Mouse (Mus musculus) midbrain, postnatal 0 days (tissue): ENCODE results near the gene 2300009A05Rik. TPM values are rescaled to one million over a fixed set of nuclear protein-coding genes. Genes with fewer than 3 reads are reported as not detected.

Experiments used
- ATAC-seq: fragments of 200-750 bp; cut with Nextera tagmentation; 2 replicates; pipeline ENCODE4 v1.8.0; 2017; ENCODE audit warnings: moderate number of reproducible peaks, mild to moderate bottlenecking, moderate TSS enrichment, moderate library complexity; ENCODE audit not compliant: low FRiP score
- DNase-seq: peaks from one replicate; pipeline ENCODE4 v3.0.0-alpha.2; 2015; ENCODE audit warnings: low spot score
- H3K27ac ChIP-seq: fragments of 300-500 bp; sonication (generic); 2 replicates; pipeline ENCODE4 v1.5.1; 2014; ENCODE audit warnings: low read depth, mild to moderate bottlenecking, low read length, mixed read lengths
- H3K27me3 ChIP-seq: fragments of 300-500 bp; sonication (generic); 2 replicates; pipeline ENCODE4 v1.6.1; 2014; ENCODE audit warnings: low read length, control low read depth, mixed read lengths; ENCODE audit not compliant: insufficient read depth
- H3K36me3 ChIP-seq: fragments of 300-500 bp; sonication (generic); 2 replicates; pipeline ENCODE4 v1.6.1; 2014; ENCODE audit warnings: low read length, control low read depth, mixed read lengths; ENCODE audit not compliant: insufficient read depth
- H3K4me1 ChIP-seq: fragments of 300-500 bp; sonication (generic); 2 replicates; pipeline ENCODE4 v1.6.1; 2014; ENCODE audit warnings: mild to moderate bottlenecking, control low read depth, antibody characterized with exemption, low read length, mixed read lengths; ENCODE audit not compliant: insufficient read depth
- H3K4me2 ChIP-seq: fragments of 300-500 bp; sonication (generic); 2 replicates; pipeline ENCODE4 v1.6.1; 2014; ENCODE audit warnings: low read depth, mild to moderate bottlenecking, low read length, mixed read lengths; ENCODE audit not compliant: poor library complexity, severe bottlenecking
- H3K4me3 ChIP-seq: fragments of 300-500 bp; sonication (generic); 2 replicates; pipeline ENCODE4 v1.5.1; 2014; ENCODE audit warnings: low read depth, mild to moderate bottlenecking, low read length, moderate library complexity
- H3K9ac ChIP-seq: fragments of 300-500 bp; sonication (generic); replicated peaks from 2 replicates; pipeline ENCODE4 v1.6.1; 2014; ENCODE audit warnings: mild to moderate bottlenecking, low read length, moderate library complexity, mixed read lengths; ENCODE audit not compliant: poor library complexity, severe bottlenecking
- H3K9me3 ChIP-seq: fragments of 300-500 bp; sonication (generic); 2 replicates; pipeline ENCODE4 v1.6.1; 2016; ENCODE audit warnings: low read length, control low read depth
- CTCF ChIP-seq: IDR thresholded peaks from 2 replicates; pipeline ENCODE4 v1.5.1; 2016; ENCODE audit warnings: antibody characterized with exemption, mild to moderate bottlenecking
- WGBS: fragments of 180-500 bp; shearing (Covaris S2); extraction: QIAGEN DNeasy Blood & Tissue Kit; methylation state at CpG from one replicate; pipeline ENCODE4 v1.1.7; 2014; 5-methylcytosine and 5-hydroxymethylcytosine counted together
- polyA plus RNA-seq: library from polyadenylated mRNA; unstranded; fragments of >200 nt; fragmentation: Nextera tagmentation; extraction: Ambion mirVana; gene quantifications from 2 replicates; pipeline ENCODE4 v1.2.1, GENCODE M21; 2015
- total RNA-seq: library from RNA; depleted of rRNA; stranded (reverse); fragments of >200 nt; gene quantifications from 2 replicates; pipeline ENCODE4 v1.2.3, GENCODE M21; 2014

Gene 2300009A05Rik
- total and polyA plus RNA-seq, 2 experiments from 2014 or later, result 54.1 to 98.4 TPM

- ATAC-seq (peak; percentile 54; the same call in 1 of the 2 replicates), DNase-seq (no peak)
- no peak for TF ChIP-seq CTCF
- peak overlapping the region; percentile 94 for H3K4me3 ChIP-seq
- H3K9ac ChIP-seq, result peak overlapping the region; percentile 93
- 6% methylated on average over 8 of the region's 8 CpGs for WGBS
- H3K36me3 ChIP-seq, result no peaks in the 10 kb centered on the region
- H3K9me3 ChIP-seq, result no peaks in the 10 kb centered on the region
- H3K4me2 ChIP-seq, result peak overlapping the region; percentile 98
- H3K4me1 ChIP-seq, result no peaks in the 10 kb centered on the region
- peak overlapping the region; percentile 68 for H3K27ac ChIP-seq
- H3K27me3 ChIP-seq, result no peaks in the 10 kb centered on the region
Observed at GRCm38 (mm10) chr9:63399463-63399815, 393 bp upstream of the 2300009A05Rik start.

- Histone ChIP-seq H3K27ac (no peak overlapping the region), H3K4me2 (no peak overlapping the region), H3K27me3 (no peaks in the 10 kb centered on the region), H3K9me3 (no peaks in the 10 kb centered on the region), H3K9ac (no peak overlapping the region), H3K4me3 (no peak overlapping the region), H3K4me1 (no peaks in the 10 kb centered on the region), H3K36me3 (no peaks in the 10 kb centered on the region)
- ATAC-seq (no peak), DNase-seq (no peak)
- 83% methylated on average over 7 of the region's 7 CpGs for WGBS
- no peak for TF ChIP-seq CTCF
Observed at GRCm38 (mm10) chr9:63395612-63396011, 3.4 kb downstream of the 2300009A05Rik start.

- TF ChIP-seq CTCF, result no peak
- H3K4me2 ChIP-seq, result no peak overlapping the region
- no peak overlapping the region for H3K4me3 ChIP-seq
- H3K9me3 ChIP-seq, result no peaks in the 10 kb centered on the region
- no peaks in the 10 kb centered on the region for H3K36me3 ChIP-seq
- H3K4me1 ChIP-seq, result no peaks in the 10 kb centered on the region
- ATAC-seq (no peak), DNase-seq (no peak)
- WGBS, result 81% methylated on average over 2 of the region's 2 CpGs
- no peak overlapping the region for H3K9ac ChIP-seq
- no peak overlapping the region for H3K27ac ChIP-seq
- no peaks in the 10 kb centered on the region for H3K27me3 ChIP-seq
Observed at GRCm38 (mm10) chr9:63391307-63391706, 7.7 kb downstream of the 2300009A05Rik start.

- WGBS, result 97% methylated on average over 4 of the region's 4 CpGs
- TF ChIP-seq CTCF, result no peak
Observed at GRCm38 (mm10) chr9:63382761-63383160, 16.3 kb downstream of the 2300009A05Rik start.

GRCm38 (mm10) chr9:63380326-63380725 lies 18.7 kb downstream of the 2300009A05Rik start:
- DNase-seq (no peak), ATAC-seq (no peak)
- Histone ChIP-seq H3K9ac (no peak overlapping the region), H3K4me2 (no peak overlapping the region), H3K9me3 (no peaks in the 10 kb centered on the region), H3K4me3 (no peak overlapping the region), H3K36me3 (no peaks in the 10 kb centered on the region), H3K27ac (no peak overlapping the region), H3K27me3 (no peaks in the 10 kb centered on the region), H3K4me1 (peaks cover 9% of the 10 kb centered on the region)
- TF ChIP-seq CTCF, result no peak
- WGBS, result 91% methylated on average over 3 of the region's 3 CpGs

More at GRCm38 (mm10) chr9:63382761-63383160, 16.3 kb downstream of the 2300009A05Rik start:
- no peak overlapping the region for H3K4me3 ChIP-seq
- DNase-seq, result no peak
- H3K36me3 ChIP-seq, result no peaks in the 10 kb centered on the region
- H3K4me2 ChIP-seq, result no peak overlapping the region
- H3K27me3 ChIP-seq, result no peaks in the 10 kb centered on the region
- H3K4me1 ChIP-seq, result no peaks in the 10 kb centered on the region; the same call in 1 of the 2 replicates
- no peak overlapping the region for H3K9ac ChIP-seq
- no peak for ATAC-seq
- no peaks in the 10 kb centered on the region for H3K9me3 ChIP-seq
- no peak overlapping the region for H3K27ac ChIP-seq

GRCm38 (mm10) chr9:63378174-63378573 lies 20.9 kb downstream of the 2300009A05Rik start:
- H3K27ac ChIP-seq, result peak overlapping the region; percentile 77
- TF ChIP-seq CTCF, result no peak
- H3K36me3 ChIP-seq, result no peaks in the 10 kb centered on the region
- peak overlapping the region; percentile 95 for H3K4me2 ChIP-seq
- peak overlapping the region; percentile 80 for H3K4me3 ChIP-seq
- no peak for ATAC-seq
- peaks cover 12% of the 10 kb centered on the region for H3K4me1 ChIP-seq
- H3K9me3 ChIP-seq, result no peaks in the 10 kb centered on the region
- H3K9ac ChIP-seq, result peak overlapping the region; percentile 86
- 11% methylated on average over 8 of the region's 8 CpGs for WGBS
- no peaks in the 10 kb centered on the region for H3K27me3 ChIP-seq
- peak; percentile 9 for DNase-seq
